Mouse (Mus musculus) forebrain, embryonic 16.5 days (tissue): ENCODE data around the gene Hsd3b4. TPM values are rescaled to one million over a fixed set of nuclear protein-coding genes. Genes with fewer than 3 reads are reported as not detected.
A peak's percentile ranks its signal among the peaks of the same experiment; 100 is the strongest.
"Not testable (repeated sequence)": the region's sequence is repeated elsewhere in the genome, so short reads cannot be mapped to it uniquely, and the experiment has no call there.

Experiments
- ATAC-seq: fragments of 200-750 bp; cut with Nextera tagmentation; 2 replicates; pipeline ENCODE4 v1.8.0; 2017; ENCODE audit warnings: mild to moderate bottlenecking, moderate library complexity
- H3K27ac ChIP-seq: fragments of 300-500 bp; sonication (generic); 2 replicates; pipeline ENCODE4 v1.5.1; 2014; ENCODE audit warnings: low read length, control low read depth
- H3K27me3 ChIP-seq: fragments of 300-500 bp; sonication (generic); replicated peaks from 2 replicates; pipeline ENCODE4 v1.6.1; 2014; ENCODE audit warnings: low read length; ENCODE audit not compliant: control insufficient read depth, insufficient read depth
- H3K36me3 ChIP-seq: fragments of 300-500 bp; sonication (generic); 2 replicates; pipeline ENCODE4 v1.6.1; 2014; ENCODE audit not compliant: control insufficient read depth, insufficient read depth
- H3K4me1 ChIP-seq: fragments of 300-500 bp; sonication (generic); replicated peaks from 2 replicates; pipeline ENCODE4 v1.6.1; 2014; ENCODE audit warnings: low read length; ENCODE audit not compliant: control insufficient read depth, insufficient read depth
- H3K4me2 ChIP-seq: fragments of 300-500 bp; sonication (generic); 2 replicates; pipeline ENCODE4 v1.6.1; 2014; ENCODE audit warnings: mild to moderate bottlenecking, low read length, control low read depth
- H3K4me3 ChIP-seq: fragments of 300-500 bp; sonication (generic); replicated peaks from 2 replicates; pipeline ENCODE4 v1.5.1; 2014; ENCODE audit warnings: mild to moderate bottlenecking, low read length, control low read depth
- H3K9ac ChIP-seq: fragments of 300-500 bp; sonication (generic); replicated peaks from 2 replicates; pipeline ENCODE4 v1.6.1; 2014; ENCODE audit warnings: low read depth, low read length, control low read depth
- H3K9me3 ChIP-seq: fragments of 300-500 bp; sonication (generic); 2 replicates; pipeline ENCODE4 v1.6.1; 2016; ENCODE audit warnings: low read length; ENCODE audit not compliant: control insufficient read depth
- WGBS: fragments of 180-500 bp; shearing (Covaris S2); extraction: QIAGEN DNeasy Blood & Tissue Kit; methylation state at CpG from one replicate; pipeline ENCODE4 v1.1.7; 2014; 5-methylcytosine and 5-hydroxymethylcytosine counted together
- polyA plus RNA-seq: library from polyadenylated mRNA; unstranded; fragments of >200 nt; fragmentation: Nextera tagmentation; extraction: Ambion mirVana; gene quantifications from 2 replicates; pipeline ENCODE4 v1.2.1, GENCODE M21; 2015

The Hsd3b4 gene
- not detected in 2 replicates for polyA plus RNA-seq

DNA sequence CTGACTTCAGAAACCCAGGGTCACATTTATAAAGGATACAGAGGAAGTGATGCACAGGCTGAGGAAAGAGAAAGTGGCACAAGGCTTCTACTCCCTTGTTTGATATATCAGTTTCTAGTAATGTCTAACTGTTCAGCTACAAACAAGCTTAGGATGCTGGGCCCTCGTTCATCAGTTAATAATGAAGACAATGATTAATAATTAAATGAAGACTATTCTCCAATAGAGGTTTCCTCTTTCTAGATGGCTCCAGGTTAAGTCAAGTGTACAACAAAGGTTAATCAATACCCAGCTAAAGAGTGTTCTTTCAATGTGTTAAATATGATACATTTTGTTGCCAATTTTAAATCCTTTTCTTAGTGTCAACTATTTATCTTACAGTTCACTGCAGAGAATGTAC, at the start of gene Hsd3b4:
TSS of gene Hsd3b4 (minus strand) at position 101 of the 400 bp plus-strand sequence.
- WGBS, result no CpG with 5 or more reads among the region's 1 CpGs
- not testable (repeated sequence) for ATAC-seq, H3K9me3 ChIP-seq, H3K27me3 ChIP-seq, H3K4me2 ChIP-seq, H3K9ac ChIP-seq, H3K4me1 ChIP-seq, H3K36me3 ChIP-seq, H3K4me3 ChIP-seq, H3K27ac ChIP-seq

GRCm38 (mm10) chr3:98550832-98551231, 40.5 kb upstream of the Hsd3b4 start:
- not testable (repeated sequence) for ATAC-seq, H3K4me3 ChIP-seq, H3K36me3 ChIP-seq, H3K27me3 ChIP-seq, H3K9me3 ChIP-seq, H3K4me2 ChIP-seq, H3K27ac ChIP-seq, H3K4me1 ChIP-seq, H3K9ac ChIP-seq
- WGBS, result no CpG with 5 or more reads among the region's 1 CpGs

- H3K27me3 ChIP-seq, H3K27ac ChIP-seq, H3K4me3 ChIP-seq, H3K4me1 ChIP-seq, H3K4me2 ChIP-seq, H3K36me3 ChIP-seq, H3K9ac ChIP-seq, H3K9me3 ChIP-seq: not testable (repeated sequence)
- no CpG with 5 or more reads among the region's 2 CpGs for WGBS
- peak; percentile 50; the same call in 1 of the 2 replicates for ATAC-seq
Observed at GRCm38 (mm10) chr3:98550215-98550614, 39.9 kb upstream of the Hsd3b4 start.

DNA sequence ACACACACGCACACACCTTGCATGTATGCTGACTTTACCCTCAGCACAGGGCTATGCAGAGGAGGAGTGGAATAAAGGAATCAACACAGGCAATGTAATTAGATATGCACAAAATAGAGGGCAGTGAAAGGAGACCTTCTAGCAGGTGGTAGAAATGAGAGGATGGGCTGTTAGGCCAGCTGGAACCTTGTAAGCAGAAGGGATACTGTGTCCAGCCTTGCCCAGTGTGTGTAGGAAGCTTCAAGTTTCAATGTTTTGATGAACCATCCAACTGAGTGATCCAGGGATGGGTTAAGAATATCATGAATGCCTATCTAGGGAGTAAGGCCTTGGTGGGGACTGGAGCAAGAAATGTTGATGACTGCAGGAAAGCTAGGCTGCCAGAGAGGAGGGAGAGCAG, 38.2 kb upstream of the Hsd3b4 start:
- not testable (repeated sequence) for H3K9me3 ChIP-seq, ATAC-seq, H3K36me3 ChIP-seq, H3K4me2 ChIP-seq, H3K4me3 ChIP-seq, H3K4me1 ChIP-seq, H3K9ac ChIP-seq, H3K27ac ChIP-seq, H3K27me3 ChIP-seq
- 83% methylated on average over 1 of the region's 1 CpGs for WGBS

GRCm38 (mm10) chr3:98547641-98548040, 37.3 kb upstream of the Hsd3b4 start:
- not testable (repeated sequence) for H3K36me3 ChIP-seq

GRCm38 (mm10) chr3:98524978-98525377, 14.7 kb upstream of the Hsd3b4 start:
- not testable (repeated sequence) for H3K27ac ChIP-seq, H3K9me3 ChIP-seq, H3K4me3 ChIP-seq, ATAC-seq, H3K9ac ChIP-seq, H3K4me2 ChIP-seq, H3K4me1 ChIP-seq, H3K36me3 ChIP-seq, H3K27me3 ChIP-seq

More at GRCm38 (mm10) chr3:98547641-98548040, 37.3 kb upstream of the Hsd3b4 start:
- H3K27ac ChIP-seq, H3K4me1 ChIP-seq, H3K9me3 ChIP-seq, ATAC-seq, H3K27me3 ChIP-seq, H3K4me3 ChIP-seq, H3K4me2 ChIP-seq, H3K9ac ChIP-seq: not testable (repeated sequence)

GRCm38 (mm10) chr3:98524552-98524951, 14.2 kb upstream of the Hsd3b4 start:
- not testable (repeated sequence) for H3K27ac ChIP-seq, H3K4me2 ChIP-seq, H3K4me1 ChIP-seq, H3K9me3 ChIP-seq, H3K4me3 ChIP-seq, H3K36me3 ChIP-seq, ATAC-seq, H3K27me3 ChIP-seq, H3K9ac ChIP-seq
- WGBS, result no CpG with 5 or more reads among the region's 1 CpGs

DNA sequence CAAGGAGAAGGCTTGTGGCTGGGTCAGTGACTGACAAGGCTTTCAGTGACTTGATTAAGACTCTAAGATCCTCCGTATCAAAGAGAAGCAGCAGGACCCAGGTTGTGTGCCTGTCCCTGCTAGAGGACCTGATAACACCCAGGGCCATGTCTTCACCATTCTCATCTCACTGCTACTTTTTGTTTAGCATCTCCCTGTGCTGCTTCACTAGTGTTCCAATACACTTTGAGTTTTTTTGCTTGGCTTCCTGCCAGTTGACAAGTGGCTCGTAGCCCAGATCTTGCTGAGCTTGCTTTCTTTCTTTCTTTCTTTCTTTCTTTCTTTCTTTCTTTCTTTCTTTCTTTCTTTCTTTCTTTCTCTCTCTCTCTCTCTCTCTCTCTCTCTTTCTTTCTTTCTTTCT, 12.5 kb upstream of the Hsd3b4 start:
- not testable (repeated sequence) for H3K36me3 ChIP-seq, H3K9me3 ChIP-seq, H3K4me3 ChIP-seq, H3K9ac ChIP-seq, H3K27ac ChIP-seq, H3K27me3 ChIP-seq, H3K4me2 ChIP-seq, H3K4me1 ChIP-seq
- peak; percentile 64; the same call in 1 of the 2 replicates for ATAC-seq
- no CpG with 5 or more reads among the region's 2 CpGs for WGBS

DNA sequence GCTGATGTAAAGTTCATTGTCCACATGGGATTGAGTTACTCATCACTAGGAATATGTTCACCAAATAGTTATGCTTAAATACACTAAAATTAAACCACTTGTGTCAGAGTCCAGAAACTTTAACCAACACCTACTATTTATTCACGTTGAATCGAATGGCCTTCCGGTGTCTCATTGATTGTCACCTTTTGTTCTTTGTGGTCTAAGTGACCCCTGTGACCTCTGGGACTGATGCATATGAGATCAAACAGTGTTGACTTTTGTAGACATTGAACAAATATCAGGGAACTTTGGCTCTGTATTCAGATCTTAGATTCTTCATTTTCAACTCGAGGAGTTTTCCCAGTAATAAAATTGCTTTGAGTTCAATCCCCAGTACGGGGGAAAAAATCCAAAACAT, 3.1 kb downstream of the Hsd3b4 start:
- H3K27me3 ChIP-seq, H3K9ac ChIP-seq, H3K4me1 ChIP-seq, ATAC-seq, H3K4me3 ChIP-seq, H3K4me2 ChIP-seq, H3K36me3 ChIP-seq, H3K9me3 ChIP-seq, H3K27ac ChIP-seq: not testable (repeated sequence)
- WGBS, result no CpG with 5 or more reads among the region's 5 CpGs

DNA sequence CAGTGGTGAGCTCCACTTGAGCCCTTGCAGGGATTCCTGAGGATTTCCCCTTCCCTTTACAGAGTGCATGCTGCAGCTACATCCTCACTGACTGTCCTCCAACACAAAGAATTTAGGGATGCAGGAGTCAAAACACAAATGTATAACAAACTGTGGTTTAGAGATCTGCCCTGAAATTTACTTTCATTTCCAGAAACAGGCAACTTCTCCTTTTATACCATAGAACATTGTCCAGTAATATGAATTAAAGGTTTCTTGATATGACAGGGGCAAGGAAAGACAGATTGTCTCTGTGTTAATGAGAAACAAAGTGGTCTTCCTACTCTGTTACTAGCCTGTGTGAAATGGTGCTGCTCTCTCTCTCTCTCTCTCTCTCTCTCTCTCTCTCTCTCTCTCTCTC, 12.9 kb downstream of the Hsd3b4 start:
- not testable (repeated sequence) for H3K4me1 ChIP-seq, H3K27ac ChIP-seq, H3K27me3 ChIP-seq, H3K9ac ChIP-seq, H3K9me3 ChIP-seq, H3K4me2 ChIP-seq, H3K36me3 ChIP-seq, ATAC-seq, H3K4me3 ChIP-seq
